Mouse (Mus musculus) c-Kit-positive CD71-positive TER-119-positive erythroid progenitor cells, embryonic 14.5 days (primary cell): ENCODE results near the gene Tmem132d.
"Not testable (repeated sequence)": the region's sequence is repeated elsewhere in the genome, so short reads cannot be mapped to it uniquely, and the experiment has no call there.

Experiments used
- DNase-seq: peaks from one replicate; pipeline ENCODE4 v3.0.0-alpha.2; 2013; ENCODE audit warnings: low spot score

Gene Tmem132d

DNA sequence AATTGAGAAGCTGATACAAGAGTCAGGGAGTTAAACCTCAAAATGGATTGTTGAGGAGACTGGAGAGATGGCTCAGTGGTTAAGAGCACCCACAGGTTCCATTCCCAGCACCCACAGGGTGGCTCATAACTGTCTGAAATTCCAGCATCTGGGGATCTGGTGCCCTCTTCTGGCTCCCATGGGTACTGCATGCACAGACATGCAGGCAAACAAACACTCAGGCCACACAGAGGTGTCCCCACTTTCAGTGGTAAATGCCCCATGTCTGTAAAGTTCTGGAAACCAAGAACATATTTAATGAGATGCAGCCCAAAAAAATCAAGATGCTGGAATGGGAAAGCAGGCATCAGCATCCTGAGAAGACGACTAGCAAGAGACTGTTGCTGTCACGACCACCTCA lies 333.4 kb downstream of the Tmem132d start:
- DNase-seq = no peak

DNA sequence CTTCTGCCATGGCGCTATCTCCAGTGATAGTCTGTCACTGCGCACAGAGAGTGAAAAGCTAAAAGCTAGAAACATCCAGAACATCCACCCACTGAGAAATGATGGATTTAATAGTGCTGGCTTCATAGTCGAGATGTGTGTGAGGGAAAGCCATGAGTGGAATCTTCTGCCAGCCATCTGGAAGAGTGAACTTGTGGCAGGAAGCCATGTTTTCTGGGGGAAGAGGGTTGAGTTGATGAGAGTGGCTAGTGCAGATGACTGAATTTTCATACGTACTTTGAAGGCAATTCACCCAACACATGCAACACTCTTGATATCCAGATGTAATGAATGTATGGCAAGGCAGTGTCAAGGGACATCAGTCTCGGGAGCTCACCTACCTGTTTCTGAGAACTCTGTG lies 342.3 kb downstream of the Tmem132d start:
- DNase-seq = no peak

DNA sequence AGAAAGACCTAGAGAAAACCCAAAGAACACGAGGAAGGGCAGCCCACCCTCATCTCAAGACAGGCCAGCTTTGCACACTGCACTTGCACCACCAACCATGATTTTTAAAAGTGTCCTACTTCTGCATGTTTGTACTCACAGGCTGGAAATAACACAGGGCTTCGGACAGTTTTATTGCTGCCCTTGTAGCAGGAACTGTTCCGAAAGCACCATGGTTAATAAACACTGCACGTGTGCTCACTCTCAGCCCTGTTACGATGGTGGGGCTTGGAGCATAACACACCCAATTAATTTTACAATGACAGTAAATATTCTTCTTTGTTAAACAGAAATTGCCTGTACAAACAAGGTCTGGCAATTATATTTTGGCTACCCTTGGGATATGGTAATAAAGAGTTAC lies 357.4 kb downstream of the Tmem132d start:
- DNase-seq = no peak

DNA sequence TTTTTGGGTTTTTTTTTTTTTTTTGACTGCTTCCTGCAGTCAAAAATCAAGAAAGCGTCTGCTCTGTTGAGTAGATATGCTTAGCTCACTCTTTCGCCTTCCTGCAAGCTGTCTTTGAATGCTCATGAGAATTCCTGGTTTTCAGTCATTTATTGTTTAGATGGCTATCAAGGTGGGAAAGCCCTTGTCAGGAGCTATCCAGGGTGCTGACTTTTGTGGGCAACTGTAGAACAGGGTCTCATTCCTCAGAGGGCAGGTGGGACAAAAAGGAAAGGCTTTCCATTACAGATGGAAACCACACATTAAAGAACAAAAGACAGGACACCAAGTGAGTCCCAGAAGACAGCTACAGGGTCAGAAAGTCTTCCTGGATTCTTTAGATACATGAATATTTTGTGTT lies 360.3 kb downstream of the Tmem132d start:
- no peak for DNase-seq

DNA sequence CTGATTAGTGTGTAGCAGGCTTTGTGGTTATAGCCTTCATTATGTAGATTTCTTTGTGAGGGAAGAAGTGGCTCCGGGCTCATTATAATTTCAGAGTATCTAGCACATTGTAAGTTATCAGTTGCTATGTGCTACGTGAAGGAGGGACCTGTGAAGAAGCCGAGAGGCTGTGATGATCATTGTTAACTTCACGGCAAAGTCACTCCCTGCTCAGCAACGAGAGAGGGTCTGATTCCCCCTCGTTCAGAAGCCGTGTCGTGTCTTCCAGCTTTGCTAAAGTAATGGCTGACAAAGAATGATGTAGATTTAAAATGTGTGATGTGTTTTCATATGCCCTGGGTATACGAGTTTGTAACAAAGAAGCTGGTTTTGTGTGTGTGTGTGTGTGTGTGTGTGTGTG lies 391.1 kb downstream of the Tmem132d start:
- DNase-seq = no peak

DNA sequence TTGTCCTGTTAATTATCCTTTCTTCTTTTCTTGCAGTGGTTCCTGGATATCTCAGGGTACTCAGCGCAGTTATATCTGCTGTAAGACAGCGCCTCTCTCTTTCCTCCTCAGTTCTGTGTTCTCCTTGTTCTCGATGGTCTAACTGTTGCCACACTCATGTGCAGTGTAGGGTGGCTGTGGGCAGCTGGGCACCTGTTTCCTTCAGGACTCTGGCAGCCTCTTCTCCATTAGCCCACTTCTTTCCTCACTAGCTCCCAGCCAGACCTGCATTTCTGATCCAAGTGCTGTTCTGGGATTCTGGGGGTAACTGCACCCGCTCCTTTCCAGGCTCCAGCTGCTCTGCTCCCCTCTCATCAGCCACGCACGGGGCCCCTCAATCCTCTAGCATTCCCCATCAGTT lies 392.8 kb downstream of the Tmem132d start:
- no peak for DNase-seq

DNA sequence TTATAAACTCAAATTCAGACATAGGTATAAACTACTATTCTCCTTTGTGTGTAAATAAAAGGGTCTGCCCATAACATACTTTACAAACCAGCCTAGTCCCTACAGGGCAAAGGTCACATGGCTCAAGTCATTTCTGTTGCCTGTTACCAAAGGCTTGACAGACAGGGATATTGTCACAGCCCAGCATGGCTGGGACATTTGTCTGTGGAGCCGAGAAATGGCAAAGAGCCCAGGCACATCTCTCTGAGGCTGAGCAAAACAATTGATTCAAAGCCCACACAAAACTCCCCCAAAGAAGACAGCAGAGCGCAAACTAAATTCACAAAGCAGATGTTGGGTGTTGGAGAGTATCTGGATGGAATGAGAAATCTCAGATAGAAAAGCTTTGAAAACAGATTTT lies 405.8 kb downstream of the Tmem132d start:
- no peak for DNase-seq

DNA sequence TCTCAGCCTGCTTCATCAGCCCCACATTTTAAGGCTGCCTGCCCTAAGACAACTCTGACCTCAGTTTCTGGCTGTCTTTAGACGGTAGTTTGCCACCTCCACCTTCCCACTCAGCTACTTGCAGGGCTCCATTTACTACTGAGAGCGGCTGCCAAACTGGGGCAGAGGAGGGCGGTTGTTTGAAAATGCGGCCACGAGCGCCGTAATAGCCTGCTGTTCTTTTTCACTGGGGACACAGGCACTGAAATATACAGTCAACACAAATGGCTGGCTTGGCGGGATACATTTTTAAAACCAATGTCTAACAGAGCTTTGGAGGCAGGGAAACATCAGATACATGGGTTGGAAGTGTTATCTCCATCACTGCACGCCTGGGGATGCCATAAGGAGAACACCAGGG lies 428.2 kb downstream of the Tmem132d start:
- DNase-seq = no peak

DNA sequence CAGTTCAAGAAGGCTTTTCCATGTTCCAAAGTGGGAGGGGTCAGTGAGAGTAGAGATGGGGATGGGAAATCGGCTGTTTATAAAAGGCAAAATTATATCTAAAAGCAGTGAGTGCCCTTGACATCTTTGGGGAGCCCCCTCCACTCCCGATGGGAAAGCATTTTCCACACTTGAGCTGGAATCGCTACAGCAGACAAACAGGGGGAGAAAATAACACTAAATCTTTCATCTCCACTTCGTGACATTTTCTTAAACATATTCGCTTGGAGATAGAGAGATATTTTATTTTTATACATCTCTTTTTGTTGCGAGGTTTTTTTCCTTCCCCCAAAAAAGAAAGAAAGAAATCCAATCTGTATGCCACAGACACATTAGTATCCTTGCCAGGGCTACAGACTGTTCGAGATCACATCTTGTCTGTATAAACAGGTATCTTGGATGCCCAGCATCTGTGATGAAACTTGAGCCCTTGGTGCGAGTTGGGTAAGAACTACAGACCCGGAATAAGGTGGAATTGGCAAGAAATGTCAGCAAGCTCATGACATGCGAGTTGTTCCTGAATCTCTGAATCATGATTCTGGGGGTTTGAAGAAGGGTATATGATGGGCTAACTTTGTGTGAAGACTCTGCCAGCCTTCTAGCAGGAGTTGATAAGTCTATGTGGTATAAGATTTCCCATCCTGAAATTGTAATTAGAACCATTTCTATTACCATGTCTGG lies 436.2 kb downstream of the Tmem132d start:
- DNase-seq = no peak

DNA sequence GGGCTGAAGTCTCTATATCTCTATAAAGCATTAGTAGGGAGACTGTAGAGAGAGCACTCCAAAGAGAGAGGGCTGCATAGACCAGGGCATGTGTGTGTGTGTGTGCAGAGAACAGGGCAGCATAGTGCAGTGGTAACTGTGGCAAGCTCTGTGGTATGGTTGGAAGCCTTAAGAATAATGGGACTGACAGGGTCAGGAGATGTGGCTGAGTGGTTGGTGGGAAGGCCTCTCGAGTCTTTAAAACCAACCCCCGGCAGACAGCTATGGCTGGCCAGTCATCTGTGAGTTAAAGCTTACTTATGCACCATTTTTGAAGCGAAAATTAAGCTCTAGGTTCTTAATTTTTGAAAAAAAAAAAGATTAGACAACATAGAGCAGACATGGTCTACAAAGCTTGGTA lies 439.4 kb downstream of the Tmem132d start:
- no peak for DNase-seq

DNA sequence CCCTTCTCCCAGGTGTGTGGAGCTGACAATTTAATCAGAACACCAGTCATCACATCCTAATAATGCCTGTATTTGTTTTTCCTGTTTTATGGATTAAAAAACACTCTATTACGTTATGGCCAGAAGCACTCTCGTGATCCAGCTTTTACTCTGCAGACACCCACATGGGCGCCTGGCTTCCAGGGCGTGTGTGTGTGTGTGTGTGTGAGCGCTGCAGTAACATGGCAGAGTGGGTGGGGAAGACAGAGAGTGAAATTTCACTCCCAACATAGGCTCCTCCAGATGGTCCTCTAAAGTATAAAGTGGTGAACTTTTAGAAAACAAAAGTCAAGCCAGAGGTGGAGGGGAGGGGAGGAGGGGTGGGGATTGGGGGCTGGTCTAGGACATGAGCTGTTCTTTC lies 442.1 kb downstream of the Tmem132d start:
- no peak for DNase-seq

DNA sequence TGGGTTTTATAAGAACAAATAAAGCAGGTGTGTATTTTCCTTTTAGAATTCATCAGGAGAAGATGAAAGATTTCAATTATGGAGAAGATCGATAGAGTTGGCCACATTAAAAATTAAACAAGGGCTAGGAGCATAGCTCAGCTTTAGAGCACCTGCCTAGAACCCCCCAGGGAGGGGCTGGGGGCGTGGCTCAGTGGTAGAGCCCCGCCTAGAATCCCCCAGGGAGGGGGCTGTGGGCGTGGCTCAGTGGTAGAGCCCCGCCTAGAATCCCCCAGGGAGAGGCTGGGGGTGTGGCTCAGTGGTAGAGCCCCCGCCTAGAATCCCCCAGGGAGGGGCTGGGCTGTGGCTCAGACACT lies 452.9 kb downstream of the Tmem132d start:
- DNase-seq = not testable (repeated sequence)

DNA sequence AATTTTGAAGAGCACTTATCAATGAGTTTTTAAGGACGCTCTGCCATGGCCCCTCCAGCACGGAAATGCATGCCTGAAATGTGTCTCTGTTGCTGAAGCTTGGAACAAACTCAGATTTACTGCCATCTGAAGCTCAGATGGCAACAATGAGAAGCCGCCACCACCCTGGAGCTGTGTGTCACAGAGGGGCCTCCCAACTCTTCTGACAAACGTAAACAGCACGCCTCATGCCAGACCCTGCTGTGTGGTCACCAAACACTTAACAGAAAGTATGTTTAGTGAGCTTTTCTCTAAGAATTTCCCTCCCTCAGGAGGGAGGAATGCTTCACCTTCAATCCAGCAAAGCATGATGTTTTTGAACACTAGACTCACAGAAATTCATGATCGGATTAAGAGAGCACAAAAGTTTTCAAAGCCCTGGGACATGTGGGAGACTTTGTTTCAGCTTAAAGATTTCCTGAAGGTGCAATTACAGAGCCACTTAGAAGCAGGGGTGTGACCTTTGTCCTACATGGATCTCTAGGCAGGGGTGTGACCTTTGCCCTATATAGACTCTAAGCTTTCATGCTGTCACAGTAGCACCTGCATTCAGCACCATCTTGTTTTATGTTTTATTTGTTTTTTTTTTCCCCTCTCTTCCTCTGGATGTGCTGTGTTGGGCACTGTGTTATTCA lies 453.4 kb downstream of the Tmem132d start:
- DNase-seq = no peak

DNA sequence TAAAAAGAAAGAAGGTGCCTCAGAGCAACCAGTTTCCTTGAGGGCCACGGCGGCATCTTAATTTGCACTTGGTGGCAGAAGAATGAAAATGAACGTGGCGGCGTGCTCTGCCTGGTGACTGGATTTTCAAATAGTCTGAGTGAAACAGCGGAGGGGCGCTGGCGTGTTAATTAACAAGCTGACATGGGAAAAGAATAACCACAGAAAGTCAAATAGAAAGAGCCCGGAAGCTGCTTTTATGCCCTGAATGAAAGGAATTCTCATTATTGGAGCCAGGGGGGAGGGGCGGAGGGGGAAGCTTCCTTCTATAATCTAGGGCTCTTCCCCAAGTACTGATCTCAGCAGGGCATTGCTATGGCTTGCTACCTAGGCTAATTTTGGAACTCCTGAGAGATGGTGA lies 456.2 kb downstream of the Tmem132d start:
- DNase-seq = no peak

DNA sequence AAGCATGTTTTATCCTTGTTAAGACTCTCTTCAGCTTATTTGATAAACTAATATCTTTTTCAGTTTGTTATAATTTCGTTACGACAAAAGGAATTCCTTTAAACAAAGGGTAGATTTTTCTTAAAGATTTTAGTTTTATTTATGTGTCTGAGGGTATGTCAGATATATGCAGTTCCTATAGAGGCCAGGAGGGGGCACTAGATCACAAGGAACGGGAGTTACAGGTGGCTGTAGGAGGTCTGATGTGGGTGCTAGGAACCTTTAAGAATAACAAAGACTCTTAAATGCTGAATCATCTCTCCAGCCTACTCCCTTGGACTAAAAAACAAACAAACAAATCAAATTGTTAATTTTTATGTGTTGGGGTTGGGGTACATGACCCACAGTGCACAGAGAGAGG lies 467.2 kb downstream of the Tmem132d start:
- DNase-seq = no peak

DNA sequence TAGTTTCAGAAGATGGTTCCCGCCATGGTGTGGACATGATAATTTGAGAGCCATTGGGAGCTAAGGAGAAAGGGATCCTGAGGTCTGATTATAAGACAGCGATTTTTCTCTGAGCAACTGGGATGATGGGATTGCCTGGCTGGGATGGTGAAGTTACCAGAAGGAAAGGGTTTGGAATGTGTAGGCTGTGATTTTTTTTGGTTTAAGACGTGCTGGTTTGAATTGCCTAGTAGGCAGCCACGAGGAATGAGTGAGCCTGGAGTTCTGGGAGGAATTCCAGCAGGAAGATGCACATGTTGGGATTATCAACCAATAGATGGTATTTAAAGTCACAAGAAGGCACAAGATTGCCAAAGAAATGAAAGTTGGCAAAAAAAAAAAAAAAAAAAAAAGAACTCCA lies 470.2 kb downstream of the Tmem132d start:
- no peak for DNase-seq

DNA sequence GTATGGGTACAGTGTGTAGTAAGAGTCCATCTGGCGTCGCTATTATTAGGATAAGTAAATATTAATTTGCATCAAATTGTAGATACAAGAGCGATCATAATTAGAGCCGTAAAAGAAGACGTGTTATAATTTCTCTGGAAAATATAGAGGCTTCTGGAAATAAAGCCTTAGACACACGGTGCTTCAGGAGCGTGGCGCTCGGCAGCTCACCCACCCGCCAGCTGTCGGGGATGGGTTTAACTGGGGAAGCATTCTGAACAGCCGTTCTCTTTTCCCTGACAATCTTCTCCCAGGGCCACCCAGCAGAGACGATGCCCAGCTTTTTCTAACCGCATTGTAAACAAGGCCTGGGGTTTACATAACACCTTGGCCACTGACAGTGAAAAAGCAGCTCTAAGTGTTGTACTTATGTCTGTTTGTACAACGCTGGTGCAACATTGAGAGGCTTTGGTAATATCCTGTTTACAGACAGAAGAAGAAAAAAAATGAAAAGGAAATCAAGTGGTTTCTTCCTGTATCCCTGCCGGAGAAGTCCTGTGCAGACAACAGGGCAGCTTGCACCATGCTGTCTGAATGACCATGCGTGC lies 476.3 kb downstream of the Tmem132d start:
- DNase-seq = no peak

DNA sequence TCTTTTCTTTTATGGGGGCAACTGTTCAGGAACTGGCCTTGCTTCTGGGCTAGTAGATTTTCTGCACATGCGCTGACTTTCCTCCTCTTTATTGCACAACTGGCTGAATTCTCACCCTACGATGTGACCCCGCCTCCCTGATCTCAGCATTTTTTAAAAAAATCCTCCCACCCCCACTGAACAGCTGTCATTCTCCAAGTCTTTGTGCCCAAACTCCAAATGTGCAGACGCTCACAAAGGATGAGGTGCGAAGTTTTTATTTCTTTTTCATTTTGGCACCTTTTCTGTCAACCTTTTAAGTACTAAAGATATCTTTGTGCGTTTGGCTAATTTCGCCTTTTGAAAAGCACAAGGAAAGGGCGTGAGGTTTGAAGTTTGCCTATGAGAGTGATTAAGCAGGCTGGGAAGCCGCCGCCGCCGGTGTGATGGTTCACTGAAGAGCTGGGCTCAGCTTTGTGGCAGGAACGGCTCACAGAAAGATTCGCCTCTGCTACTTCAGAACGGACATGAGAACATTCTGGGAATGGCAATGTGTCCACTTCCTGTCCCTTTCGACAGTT lies 478.6 kb downstream of the Tmem132d start:
- no peak for DNase-seq

DNA sequence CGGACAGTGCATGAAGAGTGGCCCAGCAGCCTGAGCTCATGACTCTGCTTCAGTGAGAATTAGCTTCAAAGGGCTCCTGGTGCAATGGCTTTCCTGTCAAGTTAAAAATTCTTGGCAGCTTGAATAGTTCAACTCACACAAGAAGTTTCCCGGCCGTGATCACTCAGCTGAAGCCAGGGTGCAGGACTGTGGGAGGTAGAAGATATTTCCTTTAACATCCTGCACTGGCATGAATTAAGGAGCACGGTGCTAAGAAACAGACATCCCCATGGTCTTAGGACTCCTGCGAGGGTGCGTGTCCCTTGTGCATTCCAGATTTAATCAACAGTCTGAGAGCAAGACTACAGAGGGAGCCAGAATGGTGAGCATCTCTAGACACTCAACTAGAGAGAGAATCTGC lies 480.1 kb downstream of the Tmem132d start:
- DNase-seq = no peak

DNA sequence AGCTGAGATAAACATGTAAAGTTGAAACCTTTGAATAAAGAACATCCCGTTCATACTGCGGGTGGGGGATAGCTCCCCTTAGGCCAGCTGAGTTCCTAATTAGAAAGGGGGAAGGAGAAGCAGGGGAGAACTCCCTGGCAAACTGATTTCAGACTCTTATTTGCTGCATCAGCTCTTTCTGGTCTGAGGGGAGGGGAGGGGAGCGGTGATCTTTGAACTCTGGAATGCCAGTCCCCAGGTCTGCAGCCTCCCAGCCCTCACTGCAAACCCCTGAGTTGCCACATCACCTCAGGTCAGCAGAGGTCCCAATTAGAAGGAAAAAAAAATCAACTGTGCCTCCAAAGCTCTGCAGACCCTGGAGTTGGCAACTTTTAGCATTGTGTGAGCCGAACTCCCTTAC lies 482.3 kb downstream of the Tmem132d start:
- no peak for DNase-seq

DNA sequence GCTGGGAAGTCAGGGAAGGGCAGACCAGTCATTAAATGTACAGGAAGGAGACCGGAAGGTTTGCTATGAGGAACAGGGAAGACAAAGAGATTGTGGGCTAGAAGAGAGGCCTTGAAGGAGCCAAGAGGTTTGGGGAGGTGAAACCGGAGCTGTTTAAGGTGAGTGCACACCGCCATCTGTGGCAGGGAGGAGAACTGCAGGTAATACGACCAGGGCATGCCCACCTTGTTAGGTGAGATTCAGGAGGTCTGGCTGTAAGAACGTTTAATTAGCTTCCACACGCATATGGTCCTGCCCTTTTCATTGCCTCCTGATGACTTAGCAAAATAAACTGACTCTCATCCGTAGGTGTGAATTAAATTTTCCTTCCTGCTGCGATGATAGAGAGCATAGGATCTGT lies 485.6 kb downstream of the Tmem132d start:
- no peak for DNase-seq

DNA sequence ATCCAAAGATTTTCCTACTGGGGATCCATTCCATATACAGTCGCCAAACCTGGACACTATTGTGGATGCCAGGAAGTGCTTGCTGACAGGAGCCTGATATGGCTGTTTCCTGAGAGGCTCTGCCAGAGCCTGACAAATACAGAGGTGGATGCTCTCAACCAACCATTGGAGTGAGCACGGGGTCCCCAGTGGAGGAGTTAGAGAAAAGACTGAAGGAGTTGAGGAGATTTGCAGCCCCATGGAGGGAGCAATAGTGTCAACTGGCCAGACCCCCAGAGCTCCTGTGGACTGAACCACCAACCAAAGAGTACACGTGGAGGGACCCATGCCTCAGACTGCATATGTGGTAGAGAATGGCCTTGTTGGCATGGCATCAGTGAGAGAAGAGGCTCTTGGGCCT lies 490.7 kb downstream of the Tmem132d start:
- not testable (repeated sequence) for DNase-seq

DNA sequence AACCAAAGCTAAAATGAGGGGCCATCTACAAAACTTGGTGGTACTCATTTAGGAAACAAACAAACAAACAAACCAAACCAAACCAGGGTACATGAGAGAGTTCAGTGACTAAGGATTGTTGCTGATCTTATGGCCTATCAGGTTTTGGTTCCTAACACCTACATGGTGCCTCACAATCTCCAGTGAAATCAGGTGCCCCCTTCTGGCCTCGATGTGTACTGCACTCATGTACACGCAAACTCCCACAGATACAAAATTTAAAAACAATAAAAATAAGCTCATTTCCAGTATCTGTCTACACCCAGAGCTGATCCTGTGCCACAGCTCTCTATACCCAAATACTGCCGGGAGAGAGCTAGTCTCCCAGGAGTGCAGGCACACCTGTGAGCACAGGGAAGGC lies 495.0 kb downstream of the Tmem132d start:
- no peak for DNase-seq
